Mouse (Mus musculus) brain, embryonic 14.5 days (tissue): ENCODE data around the gene Ing3. TPM values are rescaled to one million over a fixed set of nuclear protein-coding genes. Genes with fewer than 3 reads are reported as not detected.

Source experiments
- DNase-seq: peaks from one replicate; pipeline ENCODE4 v3.0.0-alpha.2; 2011; ENCODE audit warnings: low read depth
- CTCF ChIP-seq: fragments of 200-500 bp; IDR thresholded peaks from 2 replicates; pipeline ENCODE4 v1.5.1; 2012; ENCODE audit warnings: inconsistent platforms, mild to moderate bottlenecking, moderate library complexity, borderline replicate concordance; ENCODE audit not compliant: insufficient read depth, insufficient read length; ENCODE audit errors: extremely low read depth
- POLR2A ChIP-seq: fragments of 200-500 bp; IDR thresholded peaks from 2 replicates; pipeline ENCODE4 v1.6.1; 2012; ENCODE audit warnings: mild to moderate bottlenecking, inconsistent platforms, borderline replicate concordance; ENCODE audit not compliant: poor library complexity, insufficient read depth, insufficient read length, severe bottlenecking; ENCODE audit errors: extremely low read depth
- polyA plus RNA-seq: library from polyadenylated mRNA; depleted of rRNA; stranded (reverse); fragments of >200 nt; gene quantifications from 2 replicates; pipeline ENCODE4 v1.2.3, GENCODE M21; 2012; rRNA removed

Ing3 gene
- 20.1 and 21.2 TPM in 2 replicates for polyA plus RNA-seq

- TF ChIP-seq CTCF (no peak), POLR2A (peak; percentile 24; the same call in 1 of the 2 replicates)
- peak; percentile 100 for DNase-seq
These were observed at the start of gene Ing3 for GRCm38 (mm10) chr6:21949226-21949731. TSS of gene Ing3 (plus strand) at chr6:21949571.

DNA sequence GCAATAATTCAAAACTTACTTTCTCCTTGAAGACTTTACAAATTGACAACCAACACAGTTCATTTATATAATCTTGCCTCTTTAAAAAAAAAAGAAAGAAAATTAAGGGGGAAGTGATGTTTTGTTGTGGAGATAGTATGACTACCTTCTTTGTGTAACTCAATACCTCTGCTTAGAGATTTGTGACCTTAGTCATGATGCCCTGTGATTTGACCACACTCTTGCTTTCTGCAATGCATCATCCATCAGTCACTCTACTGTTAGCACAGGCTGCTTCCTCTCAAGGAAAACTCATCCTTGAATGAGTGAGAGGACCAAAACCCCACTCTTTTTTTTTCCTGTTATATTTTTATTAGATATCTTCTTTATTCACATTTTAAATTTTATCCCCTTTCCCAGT, 39.7 kb upstream of the Ing3 start:
- no peak for TF ChIP-seq CTCF
- TF ChIP-seq POLR2A: no peak
- no peak for DNase-seq

- TF ChIP-seq CTCF (no peak), POLR2A (no peak)
- no peak for DNase-seq
These were observed 38.6 kb upstream of the Ing3 start for GRCm38 (mm10) chr6:21910804-21911203.

- TF ChIP-seq CTCF (no peak), POLR2A (no peak)
- DNase-seq: no peak
These were observed 32.8 kb upstream of the Ing3 start for GRCm38 (mm10) chr6:21916591-21916990.

GRCm38 (mm10) chr6:21924150-21924549, 25.2 kb upstream of the Ing3 start:
- no peak for DNase-seq
- TF ChIP-seq CTCF (no peak), POLR2A (no peak)

DNA sequence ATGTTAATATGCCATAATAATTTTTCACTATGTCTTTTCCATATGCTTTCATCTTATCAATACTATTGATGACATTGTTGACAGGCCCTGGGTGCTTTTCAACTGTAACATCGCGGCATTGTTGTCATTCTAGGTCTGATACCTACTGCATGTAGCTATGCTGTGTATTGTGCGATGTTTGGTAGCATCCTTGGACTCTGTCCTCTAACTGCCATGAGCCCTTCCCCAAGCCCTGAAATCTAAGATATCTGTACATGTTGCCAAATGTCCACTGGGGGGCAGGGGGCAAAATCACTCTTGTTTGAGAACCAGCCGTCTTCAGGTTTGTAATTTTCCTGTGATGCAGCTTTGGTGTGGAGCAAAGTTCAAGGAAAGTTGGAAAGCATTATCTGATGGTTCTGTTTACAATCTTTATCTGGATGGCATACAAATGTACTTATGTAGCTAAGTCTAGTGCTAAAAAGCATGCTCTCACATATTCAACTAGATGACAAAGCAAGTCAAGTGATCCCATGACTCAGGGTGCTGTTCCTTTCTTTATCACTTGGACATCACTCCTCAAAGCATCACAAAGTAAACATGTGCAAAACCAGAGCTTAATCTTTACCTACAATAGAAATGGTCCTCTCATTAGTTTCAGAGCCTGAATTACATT, 11.3 kb upstream of the Ing3 start:
- DNase-seq: no peak
- TF ChIP-seq CTCF (no peak), POLR2A (no peak)

GRCm38 (mm10) chr6:21949771-21950448, 539 bp downstream of the Ing3 start:
- TF ChIP-seq CTCF (no peak), POLR2A (peak; percentile 18; the same call in 1 of the 2 replicates)
- DNase-seq: peak; percentile 98

DNA sequence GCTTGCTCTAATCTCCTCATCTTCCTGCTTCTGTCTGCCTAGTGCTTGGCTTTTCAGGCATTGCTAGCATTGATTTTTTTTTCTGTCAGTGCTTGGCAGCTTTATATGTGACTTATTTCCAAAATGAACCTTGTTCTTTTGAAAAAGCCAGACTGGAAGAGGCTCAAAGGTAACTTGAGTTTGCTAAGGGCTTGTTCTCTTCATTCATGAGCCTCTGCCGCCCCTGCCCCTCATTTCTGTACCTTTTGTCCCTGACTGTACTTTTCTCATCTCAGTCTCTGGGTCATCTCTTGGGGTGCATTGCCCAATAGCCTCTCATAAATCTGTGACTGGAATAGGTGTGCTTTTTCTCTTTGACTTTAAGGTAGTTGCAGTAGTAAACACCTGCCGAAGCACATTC, 1.3 kb downstream of the Ing3 start:
- no peak for TF ChIP-seq POLR2A
- no peak for TF ChIP-seq CTCF

GRCm38 (mm10) chr6:21955468-21955867, 6.1 kb downstream of the Ing3 start:
- TF ChIP-seq POLR2A (no peak), CTCF (no peak)
- DNase-seq: no peak

More for the DNA sequence above, 1.3 kb downstream of the Ing3 start:
- DNase-seq: no peak

DNA sequence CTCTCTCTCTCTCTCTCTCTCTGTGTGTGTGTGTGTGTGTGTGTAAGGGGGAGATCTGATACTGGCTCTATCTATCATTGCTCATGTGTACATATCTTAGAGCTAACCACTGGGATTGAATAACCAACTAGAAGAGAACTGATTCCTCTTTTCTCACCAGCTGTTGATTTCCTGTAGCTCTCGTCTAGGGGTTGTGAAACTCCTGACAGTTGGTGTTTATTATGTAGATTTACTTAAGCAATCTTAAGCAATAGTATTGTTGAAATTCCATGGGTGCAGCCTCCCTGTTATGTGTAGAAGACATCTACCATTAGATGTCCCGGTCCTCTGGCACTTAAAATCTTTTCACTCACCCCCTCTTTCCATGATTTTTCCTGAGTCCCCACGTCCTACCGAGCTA, 9.6 kb downstream of the Ing3 start:
- TF ChIP-seq CTCF: no peak
- TF ChIP-seq POLR2A: no peak
- DNase-seq: no peak

DNA sequence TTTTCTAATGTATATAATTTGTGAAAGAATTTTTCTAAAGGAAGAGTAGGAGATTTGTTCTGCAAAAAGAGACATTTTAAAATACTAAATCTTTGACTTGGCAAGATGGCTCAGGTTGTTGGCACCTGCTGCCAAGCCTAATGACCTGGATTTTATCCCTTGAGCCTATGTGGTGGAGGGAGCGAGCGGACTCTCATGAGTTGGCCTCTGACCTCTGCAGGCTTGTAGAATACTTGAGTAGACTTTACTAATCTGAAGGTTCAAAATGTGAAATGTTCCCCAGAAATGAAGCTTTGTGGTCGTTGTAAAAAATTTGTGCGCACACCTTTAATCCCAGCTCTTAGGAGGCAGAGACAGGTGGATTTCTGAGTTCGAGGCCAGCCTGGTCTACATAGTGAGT, 10.5 kb downstream of the Ing3 start:
- TF ChIP-seq POLR2A (no peak), CTCF (no peak)
- no peak for DNase-seq
